Comparison of ENCODE assay signal across 8 mouse cellular contexts in genomic region chr13:113292975-113293706, GRCm38 (mm10). TPM values are rescaled to one million over a fixed set of nuclear protein-coding genes. Genes with fewer than 3 reads are reported as not detected.
DNase-seq lines count a peak whose midpoint lies in the region; ATAC-seq and TF ChIP-seq lines count a peak whose summit lies in the region.

Gene BC067074, plus strand, starts transcription at chr13:113293159.

- H3K4me1 ChIP-seq in E14TG2a.4 (replicated peaks; ENCODE audit: low read depth, low read length) (peaks cover 12% of the 10 kb centered on the region), ES-E14 (ENCODE audit: control insufficient read depth in 2 of 2, insufficient read depth in 2 of 2, low read length in 2 of 2, poor library complexity in 1 of 2) (peaks cover 0 to 4% of the 10 kb centered on the region in 2 experiments; a peak in 1 of 4 replicates)
- H3K4me1 ChIP-seq in forebrain, embryonic 16.5 days (replicated peaks; ENCODE audit: control insufficient read depth, insufficient read depth, low read length) = peaks cover 12% of the 10 kb centered on the region
- 0 out of 2 replicates have a peak, but pooled peaks cover 4% of the 10 kb centered on the region for H3K4me1 ChIP-seq in intestine, postnatal 0 days (replicated peaks; ENCODE audit: control insufficient read depth, insufficient read depth, low read length)
- H3K4me1 ChIP-seq in lung, postnatal 0 days (ENCODE audit: insufficient read depth, low read depth, low read length) = no peaks in the 10 kb centered on the region
- peaks cover 6% of the 10 kb centered on the region for H3K4me1 ChIP-seq in small intestine, adult 2 months (ENCODE audit: control insufficient read depth, insufficient read depth, insufficient read length, low read length)

- under 1% methylated on average over 66 of the region's 75 CpGs for WGBS in forebrain, embryonic 16.5 days
- WGBS in intestine, postnatal 0 days = 1% methylated on average over 69 of the region's 75 CpGs
- 2% methylated on average over 34 of the region's 75 CpGs for WGBS in lung, postnatal 0 days
- WGBS in small intestine, adult 2 months = 2% methylated on average over 60 of the region's 75 CpGs

- peak; percentile 84 for ATAC-seq in forebrain, embryonic 16.5 days
- ATAC-seq in intestine, postnatal 0 days = peak; percentile 71
- peak; percentile 84 for ATAC-seq in lung, postnatal 0 days
- no peak for ATAC-seq in inflammation-experienced regulatory T-cells, adult 6 months

- no peak for TF ChIP-seq POLR2A in small intestine, adult 2 months (IDR thresholded peaks at IDR 0.05; ENCODE audit: low read depth, low read length)

- DNase-seq in ES-E14 (ENCODE audit: low read depth, low spot score) = no peak
- peak; percentile 66 for DNase-seq in lung, postnatal 0 days (ENCODE audit: low spot score)
- DNase-seq in left cerebral cortex, adult 18-20 months (ENCODE audit: low spot score in 2 of 2) = no peak

- H3K9me3 ChIP-seq in E14TG2a.4 (ENCODE audit: low read length) (peaks cover 26% of the 10 kb centered on the region), ES-E14 (ENCODE audit: control insufficient read depth, insufficient read depth, low read depth, low read length) (no peaks in the 10 kb centered on the region)
- no peaks in the 10 kb centered on the region for H3K9me3 ChIP-seq in forebrain, embryonic 16.5 days (ENCODE audit: control insufficient read depth, low read length)
- H3K9me3 ChIP-seq in intestine, postnatal 0 days (ENCODE audit: control insufficient read depth) = no peaks in the 10 kb centered on the region
- no peaks in the 10 kb centered on the region for H3K9me3 ChIP-seq in lung, postnatal 0 days (ENCODE audit: low read length)

- peak within 1 kb of the TSS; percentile 84 for H3K4me3 ChIP-seq in E14TG2a.4 (replicated peaks; ENCODE audit: low read length)
- peak within 1 kb of the TSS; percentile 76 to 91 for H3K4me3 ChIP-seq in ES-E14 (ENCODE audit: insufficient read depth in 1 of 2, low read depth in 1 of 2, low read length in 2 of 2, poor library complexity in 1 of 2, severe bottlenecking in 1 of 2)
- H3K4me3 ChIP-seq in forebrain, embryonic 16.5 days (replicated peaks; ENCODE audit: low read length) = peak within 1 kb of the TSS; percentile 55
- peak within 1 kb of the TSS; percentile 57 for H3K4me3 ChIP-seq in intestine, postnatal 0 days (ENCODE audit: low read depth, low read length)
- peak within 1 kb of the TSS; percentile 59 for H3K4me3 ChIP-seq in lung, postnatal 0 days (ENCODE audit: low read depth, low read length)
- H3K4me3 ChIP-seq in small intestine, adult 2 months (ENCODE audit: low read depth, low read length) = peak within 1 kb of the TSS; percentile 37

- peak within 1 kb of the TSS; percentile 89 for H3K9ac ChIP-seq in ES-E14 (ENCODE audit: insufficient read depth, low read depth, low read length, poor library complexity, severe bottlenecking)
- H3K9ac ChIP-seq in forebrain, embryonic 16.5 days (replicated peaks; ENCODE audit: low read depth, low read length) = peak within 1 kb of the TSS; percentile 60
- peak within 1 kb of the TSS; percentile 58 for H3K9ac ChIP-seq in intestine, postnatal 0 days (ENCODE audit: low read depth, low read length)
- peak within 1 kb of the TSS; percentile 70 for H3K9ac ChIP-seq in lung, postnatal 0 days (replicated peaks; ENCODE audit: low read depth)

- peak within 1 kb of the TSS; percentile 94 for H3K4me2 ChIP-seq in forebrain, embryonic 16.5 days (ENCODE audit: low read length)
- peak within 1 kb of the TSS; percentile 97 for H3K4me2 ChIP-seq in intestine, postnatal 0 days (replicated peaks; ENCODE audit: low read depth)
- H3K4me2 ChIP-seq in lung, postnatal 0 days (replicated peaks; ENCODE audit: low read depth, low read length) = peak within 1 kb of the TSS; percentile 86

- TF ChIP-seq CTCF in E14TG2a.4 (conservative IDR thresholded peaks at IDR 0.05; ENCODE audit: low read length) = no peak
- TF ChIP-seq CTCF in intestine, postnatal 0 days (IDR thresholded peaks at IDR 0.05; ENCODE audit: low read depth) = no peak
- no peak for TF ChIP-seq CTCF in lung, postnatal 0 days (IDR thresholded peaks at IDR 0.05)
- no peak for TF ChIP-seq CTCF in small intestine, adult 2 months (IDR thresholded peaks at IDR 0.05; ENCODE audit: extremely low read depth, insufficient read length, insufficient replicate concordance, low read depth, low read length)

- peaks cover 50% of the 10 kb centered on the region for H3K27me3 ChIP-seq in E14TG2a.4 (ENCODE audit: insufficient read depth, low read length)
- no peaks in the 10 kb centered on the region for H3K27me3 ChIP-seq in forebrain, embryonic 16.5 days (replicated peaks; ENCODE audit: control insufficient read depth, insufficient read depth, low read length)
- H3K27me3 ChIP-seq in intestine, postnatal 0 days (replicated peaks; ENCODE audit: control insufficient read depth, insufficient read depth, low read length) = no peaks in the 10 kb centered on the region; the same call in 1 of the 2 replicates
- no peaks in the 10 kb centered on the region for H3K27me3 ChIP-seq in lung, postnatal 0 days (replicated peaks; ENCODE audit: insufficient read depth, low read length)
- H3K27me3 ChIP-seq in small intestine, adult 2 months (ENCODE audit: control insufficient read depth, insufficient read depth, low read length) = peaks cover 16% of the 10 kb centered on the region

- in situ Hi-C loops in ES-E14 (cut with MboI; ENCODE audit: low sequenced_read_pairs in 2 of 2, unreplicated experiment in 2 of 2) = no loop called here

- H3K36me3 ChIP-seq in E14TG2a.4 (ENCODE audit: insufficient read depth, low read length) (no peaks in the 10 kb centered on the region), ES-E14 (ENCODE audit: control insufficient read depth, insufficient read depth, low read length, poor library complexity, severe bottlenecking) (no peaks in the 10 kb centered on the region)
- no peaks in the 10 kb centered on the region for H3K36me3 ChIP-seq in forebrain, embryonic 16.5 days (ENCODE audit: control insufficient read depth, insufficient read depth)
- H3K36me3 ChIP-seq in intestine, postnatal 0 days (ENCODE audit: control insufficient read depth, insufficient read depth) = no peaks in the 10 kb centered on the region
- no peaks in the 10 kb centered on the region for H3K36me3 ChIP-seq in lung, postnatal 0 days (ENCODE audit: insufficient read depth, low read length)
- H3K36me3 ChIP-seq in small intestine, adult 2 months (ENCODE audit: control insufficient read depth, insufficient read depth, low read length) = no peaks in the 10 kb centered on the region

- TF ChIP-seq EP300 in lung, postnatal 0 days (IDR thresholded peaks at IDR 0.05) = no peak

- H3K27ac ChIP-seq in ES-E14 (ENCODE audit: insufficient read depth, low read depth, low read length, poor library complexity, severe bottlenecking) = no peak within 1 kb of the TSS
- no peak within 1 kb of the TSS for H3K27ac ChIP-seq in forebrain, embryonic 16.5 days (ENCODE audit: low read length)
- no peak within 1 kb of the TSS for H3K27ac ChIP-seq in intestine, postnatal 0 days (ENCODE audit: low read depth, low read length)
- H3K27ac ChIP-seq in lung, postnatal 0 days (ENCODE audit: low read length) = peak within 1 kb of the TSS; percentile 71
- no peak within 1 kb of the TSS for H3K27ac ChIP-seq in small intestine, adult 2 months (ENCODE audit: insufficient read depth, low read depth, low read length)

TF ChIP-seq in ES-E14, 5 proteins besides CTCF, POLR2A, EP300 and RAD21:
- no peak for TF ChIP-seq CHD2 (IDR thresholded peaks at IDR 0.05; ENCODE audit: low read depth, low read length)
- TF ChIP-seq HCFC1 (IDR thresholded peaks at IDR 0.05; ENCODE audit: borderline replicate concordance, insufficient read depth, low read length) = 0 out of 2 replicates have a peak, but pooled peaks have one; percentile 34

RNA-seq across cellular contexts. Expression of gene BC067074, which starts in this region (rescaled TPM):
- 4.1 and 6.6 TPM in 2 replicates for total RNA-seq in ES-E14 (2012; rRNA removed)
- 0.60 and 0.73 TPM in 2 replicates for polyA plus RNA-seq in forebrain, embryonic 16.5 days (2015; fragmentation: Nextera tagmentation; extraction: Ambion mirVana)
- 0.65 and 0.68 TPM in 2 replicates for polyA plus RNA-seq in intestine, postnatal 0 days (2015; fragmentation: Nextera tagmentation; extraction: Ambion mirVana)
- 3.3 and 4.2 TPM in 2 replicates for polyA plus RNA-seq in lung, postnatal 0 days (2015; fragmentation: Nextera tagmentation; extraction: Ambion mirVana)
- 0.09 and 0.10 TPM in 2 replicates for polyA plus RNA-seq in small intestine, adult 2 months (2012; rRNA removed)
- not detected for polyA plus RNA-seq in inflammation-experienced regulatory T-cells, adult 6 months (2017; shearing (Covaris generic))
- total RNA-seq in left cerebral cortex, adult 18-20 months (2021) = 1 to 10 TPM; 1.4 TPM

Comparison
In these comparisons a context has a peak if more than half of its experiments do, and no peak if none do; other contexts are left out.
1. Peak in ATAC-seq, H3K4me3 ChIP-seq, H3K9ac ChIP-seq and H3K4me2 ChIP-seq in forebrain, embryonic 16.5 days; RNA of the gene not detected or under 1 TPM.
2. Peak in ATAC-seq, H3K4me3 ChIP-seq, H3K9ac ChIP-seq and H3K4me2 ChIP-seq in intestine, postnatal 0 days; RNA of the gene not detected or under 1 TPM.